Mouse (Mus musculus): ENCODE measurements around the gene Cd247. TPM values are rescaled to one million over a fixed set of nuclear protein-coding genes. Genes with fewer than 3 reads are reported as not detected.

Cd247 gene
- total RNA-seq, 2 experiments from 2014 or later: 10.5 TPM; not detected in 1

DNA sequence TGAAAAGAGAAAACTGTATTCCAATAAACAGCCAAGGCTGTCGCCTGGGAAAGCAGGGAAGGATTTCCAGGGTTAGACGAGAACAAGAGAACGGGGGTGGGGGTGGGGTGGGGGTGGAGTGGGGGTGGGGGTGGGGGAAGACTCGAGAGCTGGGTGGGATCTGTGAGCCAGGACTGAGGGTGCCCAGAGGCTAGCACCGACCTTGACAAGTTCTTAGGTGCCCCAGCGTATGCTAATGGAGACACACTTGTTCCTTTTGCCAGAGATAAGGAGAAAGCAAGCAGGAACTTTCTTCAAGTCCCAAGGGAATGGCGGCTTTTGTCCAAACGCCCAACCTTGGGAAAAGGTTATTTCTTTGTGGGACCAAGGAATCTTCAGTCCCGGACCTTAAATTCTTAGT is 16.5 kb upstream of the Cd247 start:
- ATAC-seq (replicated peaks; ENCODE audit: low FRiP score, poor library complexity, severe bottlenecking): no peak

DNA sequence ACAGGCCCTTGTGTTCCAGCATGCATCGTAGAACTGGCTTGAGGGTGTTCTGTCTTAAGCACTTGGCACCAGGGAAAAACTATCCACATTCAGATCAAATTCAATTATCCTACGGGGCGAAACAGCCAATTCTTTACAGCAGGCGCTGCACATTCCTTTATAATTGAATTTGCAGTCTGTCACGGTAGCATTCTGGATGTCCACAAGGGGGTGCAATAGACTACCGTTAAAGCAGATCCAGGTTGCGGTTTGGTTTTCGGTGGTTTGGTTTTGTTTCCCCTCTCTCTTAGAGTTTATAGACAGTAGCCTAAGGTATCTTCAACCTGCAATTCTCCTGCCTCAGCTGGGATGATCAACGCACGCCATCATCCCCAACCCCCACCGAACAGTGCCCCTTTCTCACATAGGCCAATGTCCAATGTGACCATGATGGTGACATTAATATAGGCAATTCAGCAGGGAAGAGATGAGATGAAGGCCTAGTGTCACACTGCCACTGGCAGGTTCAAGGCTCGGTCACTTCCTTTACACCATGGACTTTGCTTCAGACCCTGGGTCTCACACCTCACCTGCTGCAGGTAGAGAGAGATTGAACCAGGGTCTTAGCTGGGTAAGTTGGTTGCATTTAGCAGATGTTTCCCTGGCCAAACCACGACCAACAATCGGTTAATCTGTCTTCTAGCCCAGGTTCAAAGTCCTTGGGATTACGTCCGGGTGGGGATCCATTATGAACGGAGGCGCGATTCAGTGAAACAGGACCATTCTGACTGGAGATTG is 12.8 kb upstream of the Cd247 start:
- ATAC-seq (replicated peaks; ENCODE audit: low FRiP score, poor library complexity, severe bottlenecking): peak; percentile 51

DNA sequence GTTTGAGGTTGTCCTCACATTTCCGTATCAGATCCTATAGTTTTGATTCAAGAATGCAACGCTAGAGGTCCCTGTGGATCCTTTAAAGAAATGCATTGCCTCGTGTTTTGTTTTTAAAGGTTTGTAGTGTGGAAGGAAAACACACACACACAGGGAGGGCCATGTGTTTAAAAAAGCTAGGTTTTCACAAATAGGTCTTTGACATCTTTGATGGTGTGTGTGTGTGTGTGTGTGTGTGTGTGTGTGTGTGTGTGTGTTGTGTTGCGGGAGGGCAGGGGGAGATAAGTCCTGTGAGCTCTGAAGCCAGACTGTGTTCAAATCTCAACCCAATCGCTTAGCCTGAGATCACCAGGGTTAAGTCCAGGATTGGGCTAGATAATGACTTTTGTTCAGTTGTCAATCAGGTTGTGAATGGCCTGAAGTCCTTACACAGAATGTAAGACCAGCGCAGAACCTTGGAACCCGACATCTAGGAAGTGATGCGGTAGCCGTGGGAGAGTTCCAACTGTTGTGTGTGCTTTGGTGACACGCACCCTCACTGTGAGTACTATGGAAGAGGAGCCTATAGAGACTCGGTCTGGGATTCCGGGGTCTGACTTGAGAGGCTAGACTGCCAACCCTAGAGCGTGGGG is 8.4 kb upstream of the Cd247 start:
- ATAC-seq (replicated peaks; ENCODE audit: low FRiP score, poor library complexity, severe bottlenecking): peak; percentile 49; the same call in 1 of the 2 replicates

DNA sequence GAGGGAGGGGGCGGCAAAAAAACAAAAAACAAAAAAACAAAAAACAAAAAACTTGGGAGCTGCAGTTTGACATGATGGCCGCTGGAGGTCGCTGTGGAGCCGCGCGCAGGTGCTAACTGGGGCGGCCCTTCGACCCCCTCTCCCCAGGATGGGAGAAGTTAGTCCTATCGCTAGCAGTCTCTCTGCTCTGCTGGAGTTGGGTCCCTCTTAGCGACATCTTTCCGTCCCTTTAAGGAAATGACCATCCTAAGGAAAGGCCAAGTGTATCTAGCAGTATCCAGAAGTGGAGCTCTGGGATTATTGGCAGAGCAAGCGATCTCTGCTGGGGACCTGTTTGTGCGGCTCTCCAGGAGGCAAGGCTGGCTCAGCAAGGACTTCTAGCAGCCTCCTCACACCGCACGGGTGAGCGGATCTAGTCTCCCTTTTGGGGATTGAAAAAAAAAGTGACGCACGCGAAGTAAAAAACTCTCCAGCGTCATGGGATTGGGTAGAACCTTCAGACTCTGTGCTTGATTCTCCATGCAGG is 7.8 kb upstream of the Cd247 start:
- ATAC-seq (replicated peaks; ENCODE audit: low FRiP score, poor library complexity, severe bottlenecking): peak; percentile 51; the same call in 1 of the 2 replicates

DNA sequence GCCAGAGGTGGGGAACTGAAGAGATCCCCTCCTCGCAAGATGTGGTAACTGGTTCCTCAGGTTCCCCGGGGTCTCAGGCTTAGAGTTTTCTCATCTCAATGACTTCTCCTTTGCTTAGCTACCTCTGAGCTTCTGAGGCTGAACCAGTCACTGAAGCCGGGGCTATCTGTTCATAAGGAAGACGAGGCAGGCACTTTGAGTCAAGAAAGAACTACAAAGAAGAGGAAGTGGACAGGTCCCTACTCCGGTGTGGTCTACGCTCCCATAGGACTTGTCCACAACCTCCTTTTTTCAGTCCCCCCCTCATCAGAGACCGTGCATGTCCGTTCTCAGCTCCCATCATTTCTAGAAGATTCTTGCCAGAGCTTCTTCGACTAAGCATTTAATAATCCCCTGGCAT is 7.1 kb upstream of the Cd247 start:
- no peak for ATAC-seq (replicated peaks; ENCODE audit: low FRiP score, poor library complexity, severe bottlenecking)

DNA sequence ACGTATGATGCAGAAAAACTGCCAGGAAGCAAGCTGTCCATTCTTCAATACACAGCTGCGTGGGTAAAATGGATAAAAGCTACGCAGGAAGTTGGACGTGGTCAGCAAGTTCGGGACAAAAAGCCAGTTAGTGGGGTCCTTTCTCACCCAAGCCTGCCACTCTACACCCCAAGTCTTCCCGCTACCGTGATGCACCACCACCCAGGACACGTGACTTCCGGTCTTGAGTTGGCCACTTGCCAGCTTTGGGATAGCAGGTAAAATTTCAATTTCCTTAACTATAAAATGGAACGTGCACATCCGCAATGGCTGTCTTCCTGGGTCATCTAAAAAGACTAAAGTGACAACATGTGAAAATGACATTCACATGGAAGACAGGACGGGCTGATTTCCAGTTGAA is 6.6 kb upstream of the Cd247 start:
- no peak for ATAC-seq (replicated peaks; ENCODE audit: low FRiP score, poor library complexity, severe bottlenecking)

DNA sequence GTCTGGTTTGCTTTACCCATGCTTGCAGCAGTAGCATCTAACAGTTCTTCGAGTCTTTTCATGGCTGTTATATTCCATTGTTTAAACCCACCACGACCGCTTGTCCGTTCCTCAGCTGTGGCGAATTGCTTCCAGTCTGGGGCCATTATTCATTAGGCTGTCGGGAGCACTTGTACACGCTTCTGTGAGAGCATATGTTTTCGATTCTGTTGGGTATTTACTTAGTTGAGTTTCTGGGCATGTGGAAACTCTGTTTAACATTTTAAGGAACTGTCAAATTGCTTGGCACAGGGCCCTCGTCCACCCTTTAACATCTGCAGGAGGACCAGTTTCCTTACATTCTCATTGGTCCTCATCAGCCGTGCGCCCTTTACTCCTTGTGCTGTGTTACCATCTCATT is 2.2 kb upstream of the Cd247 start:
- ATAC-seq (replicated peaks; ENCODE audit: low FRiP score, poor library complexity, severe bottlenecking): no peak

DNA sequence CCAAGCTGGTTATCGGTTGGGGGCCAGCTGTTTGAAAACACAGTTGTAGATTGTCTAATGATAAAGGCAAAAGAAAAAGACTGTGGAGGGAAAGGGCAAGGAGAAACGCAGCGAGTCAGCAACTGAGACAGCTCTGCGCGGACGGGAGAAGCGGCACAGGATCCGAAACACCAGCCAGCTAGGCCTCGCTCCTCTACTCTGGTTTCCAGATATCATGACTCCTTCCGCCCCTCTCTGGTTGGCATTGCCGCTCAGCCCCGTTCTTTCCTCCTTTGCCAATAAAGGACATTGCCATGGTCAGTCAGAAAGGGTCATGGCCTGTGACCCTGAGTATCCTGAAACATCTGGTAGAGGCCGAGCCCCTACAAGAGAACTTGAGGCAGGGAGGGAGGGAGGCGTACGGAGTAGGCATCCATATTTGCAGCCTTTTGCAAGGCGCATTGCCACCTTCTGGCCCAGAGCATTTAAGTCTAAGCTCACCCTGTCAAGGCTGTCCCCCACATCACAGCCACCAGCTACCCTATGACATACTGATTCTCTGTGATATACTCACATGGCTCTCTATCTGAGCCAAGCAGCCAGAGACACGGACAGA is 682 bp downstream of the Cd247 start:
- ATAC-seq (replicated peaks; ENCODE audit: low FRiP score, poor library complexity, severe bottlenecking): no peak

DNA sequence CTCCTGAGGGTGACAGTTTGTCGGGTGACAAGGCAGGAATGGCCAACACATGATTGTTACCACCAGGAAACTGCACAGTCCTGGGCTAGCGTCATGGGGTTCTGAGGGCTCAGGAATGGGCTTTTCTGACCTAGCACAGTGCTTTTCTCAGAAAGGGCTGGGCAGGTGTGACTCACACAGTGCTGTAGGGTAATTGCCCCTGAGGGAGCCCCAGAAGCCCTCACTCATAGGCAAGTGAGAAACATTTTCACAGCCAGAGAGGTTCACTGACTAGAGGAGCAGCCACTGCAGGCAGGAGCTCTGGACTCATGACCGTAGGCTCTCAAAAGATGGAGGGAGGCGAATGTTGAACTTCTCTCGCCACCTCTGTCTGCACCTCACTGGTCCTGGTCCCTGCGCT is 1.5 kb downstream of the Cd247 start:
- ATAC-seq (replicated peaks; ENCODE audit: low FRiP score, poor library complexity, severe bottlenecking): no peak

DNA sequence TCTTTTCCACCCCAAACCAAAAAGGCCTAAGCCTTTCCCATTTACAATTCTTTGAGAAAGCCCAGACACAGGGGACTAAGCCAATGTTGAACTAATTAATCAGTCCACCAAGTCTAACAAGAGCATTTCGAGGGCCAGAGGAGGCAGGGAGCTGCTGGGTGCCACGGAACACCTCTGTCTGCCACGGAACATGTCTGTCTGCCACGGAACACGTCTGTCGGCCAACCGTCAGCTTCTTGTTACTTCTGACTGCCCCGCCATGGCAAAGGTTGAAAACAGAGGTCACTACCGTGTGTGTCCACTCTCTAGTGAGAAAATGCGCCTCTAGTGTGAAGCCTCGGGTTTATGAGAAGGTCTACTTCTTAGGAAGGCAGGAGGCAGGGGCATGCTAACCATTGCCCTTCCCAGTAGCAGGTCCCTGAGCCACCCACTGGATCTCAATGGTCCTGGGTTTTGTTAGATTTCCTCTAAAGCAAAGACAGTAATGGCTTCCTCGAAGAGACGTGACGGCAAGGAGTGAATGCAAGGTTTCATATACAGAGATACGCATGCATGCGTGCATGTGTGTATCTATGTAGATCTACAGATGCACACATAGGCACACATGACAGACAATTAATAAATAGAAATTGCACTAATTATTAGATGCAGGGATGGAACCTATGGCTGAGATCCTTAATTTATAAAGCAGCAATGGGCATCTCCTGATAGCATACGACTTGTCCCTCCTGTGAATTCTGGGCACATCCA is 2.2 kb downstream of the Cd247 start:
- no peak for ATAC-seq (replicated peaks; ENCODE audit: low FRiP score, poor library complexity, severe bottlenecking)

DNA sequence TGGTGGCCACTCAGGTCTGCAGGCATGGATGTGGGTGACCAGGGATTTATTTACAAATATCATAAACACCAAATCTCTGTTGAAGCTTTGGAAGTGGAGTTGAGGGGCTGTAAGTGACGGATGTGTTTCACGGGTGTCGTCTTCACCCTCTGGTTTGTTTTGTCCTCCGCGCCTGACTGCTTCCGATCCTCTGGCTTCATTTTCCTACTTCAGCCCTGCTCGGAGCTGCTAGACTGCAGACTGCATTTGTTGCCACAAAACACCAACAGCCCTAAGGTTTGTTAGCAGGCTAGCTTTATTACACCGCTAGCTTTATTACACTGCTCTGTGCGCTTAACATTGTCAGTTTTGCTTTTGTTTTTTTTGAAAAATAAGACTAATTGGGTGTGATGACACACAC is 2.9 kb downstream of the Cd247 start:
- ATAC-seq (replicated peaks; ENCODE audit: low FRiP score, poor library complexity, severe bottlenecking): no peak

DNA sequence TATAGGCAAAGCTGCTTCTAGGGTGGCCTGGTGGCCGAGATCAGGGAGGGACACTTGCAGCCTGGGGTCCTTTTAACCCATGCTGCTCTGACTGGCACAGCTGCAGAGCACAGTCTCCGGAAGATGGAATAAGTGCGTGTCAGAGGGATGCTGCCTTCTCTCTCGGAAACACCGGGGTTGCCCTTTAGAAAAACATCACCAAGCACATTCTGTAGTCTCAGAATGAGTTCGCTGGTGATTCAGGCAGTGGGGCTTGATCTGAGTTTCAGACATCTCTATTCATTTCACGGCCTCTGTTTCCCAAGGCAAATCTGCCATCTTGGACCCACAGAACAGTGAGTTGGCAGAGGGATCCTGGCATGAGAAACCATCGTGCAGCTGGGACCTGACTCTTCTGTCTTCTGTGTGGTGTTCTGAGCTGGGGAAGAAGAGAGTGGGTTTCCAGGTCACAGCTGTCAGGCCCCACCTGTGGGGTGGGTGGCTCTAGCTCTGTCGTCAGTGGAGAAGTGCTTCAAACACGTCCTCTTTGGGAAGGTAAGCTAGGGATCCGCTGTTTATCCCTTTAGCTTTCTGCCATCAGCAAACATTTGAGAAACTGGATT is 13.3 kb downstream of the Cd247 start:
- no peak for ATAC-seq (replicated peaks; ENCODE audit: low FRiP score, poor library complexity, severe bottlenecking)

DNA sequence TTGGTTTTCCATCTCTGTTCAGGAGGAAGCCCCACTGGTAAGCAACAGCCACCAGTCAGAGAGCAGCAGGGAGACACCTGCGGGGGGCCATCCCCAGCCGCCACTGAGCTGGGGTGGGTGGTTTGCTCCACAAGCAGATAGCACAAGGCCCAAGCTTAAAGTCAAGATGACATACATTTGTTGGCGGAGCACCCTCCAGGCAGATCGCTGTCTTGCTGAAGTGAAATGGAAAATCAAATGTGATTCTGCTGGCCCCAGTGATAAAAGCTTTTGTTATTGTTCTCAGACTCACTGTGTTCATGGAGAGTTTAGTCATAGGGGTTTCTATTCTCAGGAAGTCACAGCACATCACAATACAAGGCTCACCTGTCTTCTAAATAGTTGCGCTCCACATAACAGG is 14.6 kb downstream of the Cd247 start:
- ATAC-seq (replicated peaks; ENCODE audit: low FRiP score, poor library complexity, severe bottlenecking): no peak

DNA sequence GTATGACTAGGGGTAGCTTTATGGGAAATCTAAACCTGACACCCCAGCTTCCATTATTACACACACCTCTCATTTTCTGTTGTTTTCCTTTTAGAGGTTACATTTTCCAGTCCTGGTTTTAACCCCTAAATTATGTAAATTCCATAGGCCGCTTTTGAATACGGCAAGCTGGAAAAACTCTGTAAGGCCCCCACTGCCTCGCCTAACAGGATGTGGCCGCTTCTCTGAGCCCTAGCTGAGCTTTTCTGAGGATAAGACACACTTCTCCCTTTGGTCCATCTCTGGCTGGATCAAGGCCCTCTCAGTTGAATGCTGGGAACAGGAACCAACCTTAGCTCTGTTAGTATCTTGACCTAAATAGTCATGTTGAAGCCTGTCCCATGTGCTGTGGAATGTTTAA is 15.7 kb downstream of the Cd247 start:
- no peak for ATAC-seq (replicated peaks; ENCODE audit: low FRiP score, poor library complexity, severe bottlenecking)

DNA sequence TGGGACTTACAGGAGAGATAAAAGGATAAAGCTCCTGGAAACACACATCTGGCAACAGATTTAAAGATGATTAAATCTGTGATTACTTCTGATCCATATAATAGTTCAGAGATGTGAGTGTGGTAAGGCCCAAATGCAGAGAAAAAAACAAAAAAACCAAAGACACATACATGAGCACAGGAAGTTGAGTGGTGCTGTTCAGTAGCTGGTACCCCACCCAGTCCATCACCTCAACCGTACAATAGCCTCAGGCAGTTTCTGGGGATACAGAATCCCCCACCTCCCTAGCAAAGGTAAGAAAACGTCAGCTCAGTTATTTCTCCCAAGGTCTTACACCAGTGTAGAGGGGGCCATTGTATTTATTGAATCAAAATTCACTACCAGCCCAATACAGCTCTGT is 22.2 kb downstream of the Cd247 start:
- ATAC-seq (replicated peaks; ENCODE audit: low FRiP score, poor library complexity, severe bottlenecking): no peak

DNA sequence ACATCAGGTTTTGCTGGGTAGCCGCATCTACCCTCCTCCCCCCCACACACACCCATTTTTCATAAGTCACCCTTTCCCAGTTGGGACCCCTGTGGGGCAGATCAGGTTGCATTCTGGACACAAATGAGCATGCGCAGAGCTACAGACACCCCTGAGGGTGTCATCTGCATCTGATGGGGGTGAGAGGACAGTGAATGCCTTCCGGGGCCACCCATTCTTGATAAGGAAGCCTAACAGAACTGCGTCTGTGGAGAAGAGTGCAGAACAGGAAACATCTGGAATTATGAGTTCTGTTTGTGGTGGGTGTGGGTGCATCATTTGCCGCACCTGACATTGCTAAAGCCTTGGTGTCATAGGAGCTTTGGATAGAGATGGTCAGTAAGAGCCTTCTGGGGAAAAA is 22.7 kb downstream of the Cd247 start:
- ATAC-seq (replicated peaks; ENCODE audit: low FRiP score, poor library complexity, severe bottlenecking): no peak

DNA sequence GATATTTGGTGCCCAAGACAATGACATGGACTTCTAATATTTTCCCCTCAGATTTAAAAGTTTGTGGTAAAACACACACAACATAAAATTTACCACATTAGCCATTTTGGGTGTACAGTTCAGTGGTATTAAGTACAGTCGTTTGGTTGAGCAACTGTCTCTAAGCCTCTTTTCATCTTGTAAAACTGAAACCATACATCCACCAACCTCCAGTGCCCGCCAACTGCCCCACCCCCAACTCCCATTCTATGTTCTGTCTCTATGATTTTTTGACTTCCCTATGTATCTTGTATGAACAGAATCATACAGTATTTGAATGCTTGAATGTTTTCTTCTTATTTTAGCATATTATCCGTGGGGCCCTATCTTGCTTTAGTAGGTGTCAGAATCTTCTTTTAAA is 24.3 kb downstream of the Cd247 start:
- ATAC-seq (replicated peaks; ENCODE audit: low FRiP score, poor library complexity, severe bottlenecking): no peak

DNA sequence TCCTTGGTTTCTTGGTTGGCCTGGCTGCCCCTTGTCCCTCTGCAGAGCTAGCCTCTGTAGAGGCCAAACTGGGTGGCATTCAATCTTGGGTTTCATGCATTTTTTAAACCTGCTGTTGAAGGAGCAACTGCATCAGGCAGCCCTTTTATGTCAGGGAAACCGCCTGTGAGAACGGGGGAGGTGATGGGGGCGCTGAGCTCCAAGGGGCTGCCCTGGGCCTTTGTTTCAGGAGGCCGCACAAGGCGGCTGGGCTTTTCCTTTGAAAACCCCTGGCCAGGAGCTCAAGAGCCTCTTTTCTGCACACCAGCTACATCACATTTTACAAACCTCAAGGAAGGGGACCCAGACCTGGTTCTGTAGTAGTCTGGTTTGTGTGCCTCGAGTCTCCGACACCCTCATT is 25.6 kb downstream of the Cd247 start:
- ATAC-seq (replicated peaks; ENCODE audit: low FRiP score, poor library complexity, severe bottlenecking): no peak

DNA sequence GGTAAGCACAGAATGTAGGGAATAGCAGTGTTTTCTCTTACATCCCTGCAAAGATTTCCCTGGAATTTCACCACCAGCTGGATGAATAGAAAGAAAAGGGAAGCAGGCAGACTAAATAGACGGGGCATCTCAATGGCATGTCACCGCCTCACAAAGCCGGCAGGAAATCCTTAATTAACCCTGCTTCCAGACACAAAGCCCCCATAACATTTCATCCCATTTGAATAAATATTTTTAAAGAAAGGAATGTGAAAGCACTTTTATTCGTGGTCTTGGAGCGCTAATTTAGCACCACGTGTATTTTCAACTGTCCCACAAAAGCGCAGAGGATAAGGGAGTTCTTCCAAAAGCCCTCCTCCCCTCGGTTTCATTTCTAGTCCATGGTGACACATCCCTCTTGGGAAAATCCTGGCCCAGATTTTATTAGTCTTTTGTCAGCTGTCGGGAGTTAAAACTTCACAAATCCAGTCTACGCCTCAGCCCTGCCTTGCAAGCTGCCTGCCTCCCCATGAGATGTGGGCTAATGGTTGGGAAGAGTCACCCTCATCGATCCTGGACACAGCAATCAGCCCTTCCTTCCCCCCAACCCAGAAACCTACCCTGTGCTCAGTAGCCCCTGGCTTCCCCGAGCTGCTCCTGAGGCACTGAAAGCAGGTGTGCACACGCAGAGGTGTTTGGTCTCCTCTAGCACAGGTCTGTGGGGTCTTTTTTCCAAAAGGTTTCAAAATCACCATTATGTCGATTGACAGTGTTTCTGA is 26.2 kb downstream of the Cd247 start:
- no peak for ATAC-seq (replicated peaks; ENCODE audit: low FRiP score, poor library complexity, severe bottlenecking)
